Mouse (Mus musculus): Measurements from ENCODE around the gene Gm5767. TPM values are rescaled to one million over a fixed set of nuclear protein-coding genes. Genes with fewer than 3 reads are reported as not detected.

Gene Gm5767
- 0.80 TPM in 1 of 2 replicates, not detected in the other for polyA plus RNA-seq (2012; rRNA removed)

- DNase-seq (ENCODE audit: extremely low spot score in 1 of 2, low spot score in 1 of 2), result no peak
Measured at GRCm38 (mm10) chr16:8680470-8680869, at the start of gene Gm5767. Gene Gm5767 (plus strand): TSS chr16:8680770.

- no peak for DNase-seq (ENCODE audit: extremely low spot score in 1 of 2, low spot score in 1 of 2)
Measured at GRCm38 (mm10) chr16:8631428-8631827, 49.1 kb upstream of the Gm5767 start.

- DNase-seq (ENCODE audit: extremely low spot score in 1 of 2, low spot score in 1 of 2), result no peak
Measured at GRCm38 (mm10) chr16:8636867-8637216, 43.7 kb upstream of the Gm5767 start.

- DNase-seq (ENCODE audit: extremely low spot score in 1 of 2, low spot score in 1 of 2), result peak; percentile 82 to 92
Measured at GRCm38 (mm10) chr16:8637217-8638051, 43.1 kb upstream of the Gm5767 start, which contains the start of the genes Pmm2 and Tmem186. Gene Pmm2 (plus strand): TSS chr16:8637674. Gene Tmem186 (minus strand): TSS chr16:8637712.

GRCm38 (mm10) chr16:8638131-8638530 is 42.4 kb upstream of the Gm5767 start:
- no peak for DNase-seq (ENCODE audit: extremely low spot score in 1 of 2, low spot score in 1 of 2)

- DNase-seq (ENCODE audit: extremely low spot score in 1 of 2, low spot score in 1 of 2), result no peak
Measured at GRCm38 (mm10) chr16:8639466-8640191, 40.9 kb upstream of the Gm5767 start.

GRCm38 (mm10) chr16:8643855-8644254 is 36.7 kb upstream of the Gm5767 start:
- DNase-seq (ENCODE audit: extremely low spot score in 1 of 2, low spot score in 1 of 2), result peak in 1 of 2 experiments; percentile 62

- DNase-seq (ENCODE audit: extremely low spot score in 1 of 2, low spot score in 1 of 2), result no peak
Measured at GRCm38 (mm10) chr16:8645546-8645945, 35.0 kb upstream of the Gm5767 start.

GRCm38 (mm10) chr16:8650007-8650406 is 30.6 kb upstream of the Gm5767 start:
- no peak for DNase-seq (ENCODE audit: extremely low spot score in 1 of 2, low spot score in 1 of 2)

GRCm38 (mm10) chr16:8655108-8655507 is 25.5 kb upstream of the Gm5767 start:
- DNase-seq (ENCODE audit: extremely low spot score in 1 of 2, low spot score in 1 of 2), result no peak

GRCm38 (mm10) chr16:8655599-8655998 is 25.0 kb upstream of the Gm5767 start:
- DNase-seq (ENCODE audit: extremely low spot score in 1 of 2, low spot score in 1 of 2), result no peak

GRCm38 (mm10) chr16:8656256-8656655 is 24.3 kb upstream of the Gm5767 start:
- DNase-seq (ENCODE audit: extremely low spot score in 1 of 2, low spot score in 1 of 2), result no peak

- no peak for DNase-seq (ENCODE audit: extremely low spot score in 1 of 2, low spot score in 1 of 2)
Measured at GRCm38 (mm10) chr16:8658349-8658748, 22.2 kb upstream of the Gm5767 start.

- no peak for DNase-seq (ENCODE audit: extremely low spot score in 1 of 2, low spot score in 1 of 2)
Measured at GRCm38 (mm10) chr16:8658764-8659163, 21.8 kb upstream of the Gm5767 start.

- no peak for DNase-seq (ENCODE audit: extremely low spot score in 1 of 2, low spot score in 1 of 2)
Measured at GRCm38 (mm10) chr16:8663022-8663421, 17.5 kb upstream of the Gm5767 start.

- no peak for DNase-seq (ENCODE audit: extremely low spot score in 1 of 2, low spot score in 1 of 2)
Measured at GRCm38 (mm10) chr16:8663606-8664539, 16.7 kb upstream of the Gm5767 start.

- no peak for DNase-seq (ENCODE audit: extremely low spot score in 1 of 2, low spot score in 1 of 2)
Measured at GRCm38 (mm10) chr16:8665367-8665766, 15.2 kb upstream of the Gm5767 start.

GRCm38 (mm10) chr16:8666452-8666851 is 14.1 kb upstream of the Gm5767 start:
- DNase-seq (ENCODE audit: extremely low spot score in 1 of 2, low spot score in 1 of 2), result no peak

GRCm38 (mm10) chr16:8667261-8667660 is 13.3 kb upstream of the Gm5767 start:
- DNase-seq (ENCODE audit: extremely low spot score in 1 of 2, low spot score in 1 of 2), result no peak

- no peak for DNase-seq (ENCODE audit: extremely low spot score in 1 of 2, low spot score in 1 of 2)
Measured at GRCm38 (mm10) chr16:8667814-8668213, 12.8 kb upstream of the Gm5767 start.

GRCm38 (mm10) chr16:8668386-8668785 is 12.2 kb upstream of the Gm5767 start:
- no peak for DNase-seq (ENCODE audit: extremely low spot score in 1 of 2, low spot score in 1 of 2)
